Mouse (Mus musculus) midbrain, embryonic 15.5 days (tissue): ENCODE measurements around the gene Sult4a1. TPM values are rescaled to one million over a fixed set of nuclear protein-coding genes. Genes with fewer than 3 reads are reported as not detected.

Source experiments
- ATAC-seq: fragments of 200-750 bp; cut with Nextera tagmentation; replicated peaks from 2 replicates; pipeline ENCODE4 v1.8.0; 2017; ENCODE audit warnings: moderate TSS enrichment
- H3K27ac ChIP-seq: fragments of 300-500 bp; sonication (generic); 2 replicates; pipeline ENCODE4 v1.5.1; 2015; ENCODE audit warnings: mild to moderate bottlenecking, inconsistent platforms
- H3K27me3 ChIP-seq: fragments of 300-500 bp; sonication (generic); replicated peaks from 2 replicates; pipeline ENCODE4 v1.6.1; 2015; ENCODE audit warnings: inconsistent platforms
- H3K36me3 ChIP-seq: fragments of 300-500 bp; sonication (generic); replicated peaks from 2 replicates; pipeline ENCODE4 v1.6.1; 2015; ENCODE audit warnings: inconsistent platforms
- H3K4me1 ChIP-seq: fragments of 300-500 bp; sonication (generic); 2 replicates; pipeline ENCODE4 v1.6.1; 2015; ENCODE audit warnings: inconsistent platforms
- H3K4me2 ChIP-seq: fragments of 300-500 bp; sonication (generic); 2 replicates; pipeline ENCODE4 v1.6.1; 2015; ENCODE audit warnings: inconsistent platforms, mild to moderate bottlenecking, moderate library complexity
- H3K4me3 ChIP-seq: fragments of 300-500 bp; sonication (generic); 2 replicates; pipeline ENCODE4 v1.5.1; 2015; ENCODE audit warnings: mild to moderate bottlenecking, inconsistent platforms
- H3K9ac ChIP-seq: fragments of 300-500 bp; sonication (generic); 2 replicates; pipeline ENCODE4 v1.6.1; 2015; ENCODE audit warnings: mild to moderate bottlenecking, inconsistent platforms
- H3K9me3 ChIP-seq: fragments of 300-500 bp; sonication (generic); 2 replicates; pipeline ENCODE4 v1.6.1; 2016; ENCODE audit warnings: inconsistent platforms
- WGBS: fragments of 180-500 bp; shearing (Covaris S2); methylation state at CpG from one replicate; pipeline ENCODE4 v1.1.7; 2015; ENCODE audit warnings: mixed read lengths; 5-methylcytosine and 5-hydroxymethylcytosine counted together
- polyA plus RNA-seq: library from polyadenylated mRNA; unstranded; fragments of >200 nt; fragmentation: Nextera tagmentation; extraction: Ambion mirVana; gene quantifications from 2 replicates; pipeline ENCODE4 v1.2.1, GENCODE M21; 2015

The Sult4a1 gene
- polyA plus RNA-seq, 1 experiment from 2014 or later: 93.8 TPM

- Histone ChIP-seq H3K9me3 (no peaks in the 10 kb centered on the region), H3K36me3 (0 out of 2 replicates have a peak, but pooled peaks cover 2% of the 10 kb centered on the region), H3K4me2 (no peak overlapping the region), H3K4me1 (no peaks in the 10 kb centered on the region), H3K27ac (no peak overlapping the region), H3K4me3 (no peak overlapping the region), H3K27me3 (no peaks in the 10 kb centered on the region), H3K9ac (no peak overlapping the region)
- no peak for ATAC-seq
- WGBS: 50% methylated on average over 12 of the region's 12 CpGs
Measured at GRCm38 (mm10) chr15:84086364-84086763, 19.2 kb downstream of the Sult4a1 start.

DNA sequence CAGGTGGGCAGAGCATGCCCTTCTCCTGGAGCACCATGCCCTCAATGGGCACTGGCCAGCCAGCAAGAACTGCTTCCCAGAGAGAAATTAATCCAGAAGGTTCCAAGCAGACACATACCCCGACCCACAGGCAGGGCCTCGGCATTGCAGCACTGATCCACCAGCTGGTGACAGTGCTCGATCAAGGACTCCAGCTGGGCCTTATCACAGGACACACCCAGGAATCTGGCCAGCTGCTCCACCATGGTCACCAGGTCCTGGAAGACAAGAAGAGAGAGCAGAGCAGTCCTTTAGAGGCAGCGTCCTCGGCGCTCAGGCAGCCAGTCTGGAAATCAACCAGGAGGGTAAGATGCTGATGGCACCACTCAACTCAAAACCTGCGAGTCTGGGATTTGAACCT lies 25.5 kb downstream of the Sult4a1 start:
- WGBS: 79% methylated on average over 7 of the region's 7 CpGs
- Histone ChIP-seq H3K4me2 (no peak overlapping the region), H3K36me3 (peaks cover 3% of the 10 kb centered on the region; the same call in 1 of the 2 replicates), H3K9me3 (no peaks in the 10 kb centered on the region), H3K4me3 (no peak overlapping the region), H3K9ac (no peak overlapping the region), H3K27me3 (no peaks in the 10 kb centered on the region), H3K4me1 (no peaks in the 10 kb centered on the region), H3K27ac (no peak overlapping the region)
- no peak for ATAC-seq

GRCm38 (mm10) chr15:84079519-84079918 lies 26.0 kb downstream of the Sult4a1 start:
- H3K36me3 ChIP-seq: peaks cover 3% of the 10 kb centered on the region; the same call in 1 of the 2 replicates
- 80% methylated on average over 2 of the region's 2 CpGs for WGBS

DNA sequence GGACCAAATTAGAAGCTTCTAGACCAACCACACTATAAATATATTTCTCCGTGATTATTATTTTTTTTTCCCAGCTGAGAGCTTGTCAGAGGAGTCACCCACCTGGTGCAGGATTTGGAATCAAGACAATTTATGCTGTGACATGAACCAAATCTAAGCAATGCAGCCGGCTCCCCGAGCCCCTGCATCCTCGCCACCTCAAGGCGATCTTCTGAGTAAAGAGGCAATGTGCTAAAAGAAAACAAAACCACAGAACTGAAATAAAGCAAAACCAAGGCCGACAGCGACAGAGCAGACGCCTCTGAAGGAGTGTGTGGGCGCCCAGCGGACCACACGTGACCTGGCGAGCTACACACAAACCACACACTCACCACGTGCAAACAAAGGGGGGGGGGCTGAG lies 26.9 kb downstream of the Sult4a1 start:
- no peak overlapping the region for H3K9ac ChIP-seq
- ATAC-seq: no peak
- H3K4me3 ChIP-seq: no peak overlapping the region
- no peaks in the 10 kb centered on the region for H3K27me3 ChIP-seq
- no peaks in the 10 kb centered on the region for H3K9me3 ChIP-seq
- no peak overlapping the region for H3K4me2 ChIP-seq
- peaks cover 3% of the 10 kb centered on the region; the same call in 1 of the 2 replicates for H3K36me3 ChIP-seq
- WGBS: 69% methylated on average over 13 of the region's 13 CpGs
- no peak overlapping the region for H3K27ac ChIP-seq
- H3K4me1 ChIP-seq: peaks cover 10% of the 10 kb centered on the region

More at GRCm38 (mm10) chr15:84079519-84079918, 26.0 kb downstream of the Sult4a1 start:
- Histone ChIP-seq H3K9me3 (no peaks in the 10 kb centered on the region), H3K4me3 (no peak overlapping the region), H3K27ac (no peak overlapping the region), H3K27me3 (no peaks in the 10 kb centered on the region), H3K9ac (no peak overlapping the region), H3K4me1 (peaks cover 4% of the 10 kb centered on the region), H3K4me2 (no peak overlapping the region)
- no peak for ATAC-seq

- Histone ChIP-seq H3K4me2 (no peak overlapping the region), H3K27ac (no peak overlapping the region), H3K27me3 (no peaks in the 10 kb centered on the region), H3K9ac (no peak overlapping the region), H3K4me1 (peaks cover 10% of the 10 kb centered on the region), H3K9me3 (no peaks in the 10 kb centered on the region), H3K4me3 (no peak overlapping the region), H3K36me3 (peaks cover 3% of the 10 kb centered on the region; the same call in 1 of the 2 replicates)
- 60% methylated on average over 17 of the region's 17 CpGs for WGBS
- no peak for ATAC-seq
Measured at GRCm38 (mm10) chr15:84077151-84077550, 28.4 kb downstream of the Sult4a1 start.

- Histone ChIP-seq H3K27me3 (no peaks in the 10 kb centered on the region), H3K4me1 (peaks cover 16% of the 10 kb centered on the region), H3K9me3 (no peaks in the 10 kb centered on the region), H3K4me2 (no peak overlapping the region; the same call in 1 of the 2 replicates), H3K27ac (no peak overlapping the region), H3K36me3 (peaks cover 3% of the 10 kb centered on the region; the same call in 1 of the 2 replicates), H3K9ac (no peak overlapping the region), H3K4me3 (no peak overlapping the region)
- 16% methylated on average over 17 of the region's 17 CpGs for WGBS
- 0 out of 2 replicates have a peak, but pooled peaks have one; percentile 6 for ATAC-seq
Measured at GRCm38 (mm10) chr15:84074705-84075185, 30.8 kb downstream of the Sult4a1 start.

DNA sequence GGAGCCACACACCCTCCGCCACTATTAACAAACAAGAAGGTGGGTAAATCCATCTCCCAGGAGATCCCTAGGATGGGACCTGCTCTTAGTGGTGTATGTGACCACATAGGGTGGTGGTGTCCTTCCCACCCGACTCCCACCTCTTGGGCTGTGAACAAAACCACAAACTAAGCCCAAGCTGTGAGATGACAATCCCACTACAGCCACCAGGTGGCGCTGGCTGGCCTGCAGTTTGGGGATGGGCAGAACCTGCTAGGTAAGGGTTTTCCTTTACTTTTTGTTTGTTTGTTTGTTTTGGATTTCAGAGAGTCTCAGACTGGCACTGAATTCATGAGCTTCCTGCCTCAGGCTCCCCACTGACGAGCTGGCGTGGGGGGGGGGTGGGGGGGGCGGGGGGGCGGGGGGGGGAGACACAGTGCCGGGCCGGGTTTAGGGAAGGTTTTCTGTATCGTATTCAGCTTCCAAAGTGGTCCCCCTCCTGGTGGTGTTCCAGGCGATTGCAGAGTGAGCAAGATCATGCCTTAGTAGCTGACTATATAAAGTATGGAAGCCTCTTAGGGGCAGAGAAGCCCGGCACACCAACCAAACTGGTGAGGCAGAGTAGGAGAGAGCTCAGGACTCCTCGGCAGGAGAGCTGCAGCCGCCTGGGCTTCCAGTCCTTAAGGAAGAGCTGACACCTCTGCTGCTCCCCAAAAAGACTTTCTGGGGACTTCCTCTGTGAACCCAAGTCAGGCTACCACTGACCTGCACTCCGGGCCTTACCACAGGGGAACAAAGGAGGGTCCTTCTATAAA lies 31.4 kb downstream of the Sult4a1 start:
- Histone ChIP-seq H3K36me3 (peaks cover 3% of the 10 kb centered on the region; the same call in 1 of the 2 replicates), H3K4me3 (no peak overlapping the region), H3K9me3 (no peaks in the 10 kb centered on the region), H3K27me3 (no peaks in the 10 kb centered on the region), H3K9ac (no peak overlapping the region), H3K4me1 (peaks cover 21% of the 10 kb centered on the region), H3K27ac (no peak overlapping the region), H3K4me2 (no peak overlapping the region; the same call in 1 of the 2 replicates)
- ATAC-seq: no peak
- WGBS: 9% methylated on average over 13 of the region's 15 CpGs

GRCm38 (mm10) chr15:84073058-84073457 lies 32.5 kb downstream of the Sult4a1 start:
- Histone ChIP-seq H3K36me3 (peaks cover 3% of the 10 kb centered on the region; the same call in 1 of the 2 replicates), H3K27me3 (no peaks in the 10 kb centered on the region), H3K9ac (no peak overlapping the region), H3K9me3 (no peaks in the 10 kb centered on the region), H3K4me3 (no peak overlapping the region), H3K4me2 (no peak overlapping the region), H3K27ac (no peak overlapping the region), H3K4me1 (peaks cover 27% of the 10 kb centered on the region)
- WGBS: 31% methylated on average over 8 of the region's 8 CpGs
- ATAC-seq: 0 out of 2 replicates have a peak, but pooled peaks have one; percentile 3

- Histone ChIP-seq H3K9ac (no peak overlapping the region), H3K27ac (no peak overlapping the region), H3K4me3 (no peak overlapping the region), H3K36me3 (no peaks in the 10 kb centered on the region; the same call in 1 of the 2 replicates), H3K27me3 (no peaks in the 10 kb centered on the region; the same call in 1 of the 2 replicates), H3K4me1 (peaks cover 27% of the 10 kb centered on the region), H3K9me3 (no peaks in the 10 kb centered on the region), H3K4me2 (no peak overlapping the region)
- WGBS: 16% methylated on average over 7 of the region's 7 CpGs
- ATAC-seq: no peak
Measured at GRCm38 (mm10) chr15:84072226-84072625, 33.3 kb downstream of the Sult4a1 start.

GRCm38 (mm10) chr15:84070116-84070676 lies 35.4 kb downstream of the Sult4a1 start:
- Histone ChIP-seq H3K4me3 (no peak overlapping the region), H3K27me3 (no peaks in the 10 kb centered on the region; the same call in 1 of the 2 replicates), H3K9me3 (no peaks in the 10 kb centered on the region), H3K4me1 (peaks cover 29% of the 10 kb centered on the region), H3K36me3 (no peaks in the 10 kb centered on the region), H3K9ac (no peak overlapping the region), H3K27ac (peak overlapping the region; percentile 1; the same call in 1 of the 2 replicates), H3K4me2 (peak overlapping the region; percentile 23)
- WGBS: 7% methylated on average over 13 of the region's 13 CpGs
- ATAC-seq: no peak

GRCm38 (mm10) chr15:84069455-84070050 lies 36.0 kb downstream of the Sult4a1 start:
- WGBS: 7% methylated on average over 16 of the region's 16 CpGs
- ATAC-seq: no peak
- H3K27ac ChIP-seq: peak overlapping the region; percentile 1
- no peaks in the 10 kb centered on the region for H3K36me3 ChIP-seq
- H3K9ac ChIP-seq: no peak overlapping the region
- H3K9me3 ChIP-seq: no peaks in the 10 kb centered on the region
- H3K4me1 ChIP-seq: peaks cover 31% of the 10 kb centered on the region
- H3K4me2 ChIP-seq: peak overlapping the region; percentile 23
- H3K27me3 ChIP-seq: no peaks in the 10 kb centered on the region; the same call in 1 of the 2 replicates
- H3K4me3 ChIP-seq: no peak overlapping the region

DNA sequence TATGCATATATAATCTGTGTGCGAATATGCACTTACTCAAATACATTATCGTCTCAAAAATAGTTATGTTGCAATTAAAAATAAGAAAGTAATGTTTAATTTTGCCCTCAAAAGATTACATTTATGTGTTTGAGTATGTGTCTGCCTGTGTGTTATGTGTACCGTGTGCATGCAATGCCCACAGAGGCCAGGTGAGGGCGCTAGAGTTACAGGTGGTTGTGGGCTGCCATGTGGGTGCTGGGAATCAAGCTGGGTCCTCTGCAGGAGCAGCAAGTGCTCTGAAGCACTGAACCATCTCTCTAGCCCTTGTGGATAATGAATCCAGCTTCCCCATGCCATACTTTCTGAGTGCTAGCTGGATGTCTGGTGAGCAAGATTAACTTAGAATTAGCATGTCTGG lies 39.9 kb downstream of the Sult4a1 start:
- Histone ChIP-seq H3K36me3 (no peaks in the 10 kb centered on the region), H3K9me3 (no peaks in the 10 kb centered on the region), H3K27me3 (no peaks in the 10 kb centered on the region; the same call in 1 of the 2 replicates), H3K27ac (no peak overlapping the region), H3K4me2 (no peak overlapping the region), H3K9ac (no peak overlapping the region), H3K4me1 (peaks cover 24% of the 10 kb centered on the region), H3K4me3 (no peak overlapping the region)
- WGBS: 67% methylated on average over 4 of the region's 4 CpGs
- no peak for ATAC-seq
